Mouse (Mus musculus) ES-E14 (cell line): ENCODE measurements around the gene Gnai3.

Experiments used
- CHD2 ChIP-seq: IDR thresholded peaks from 2 replicates; pipeline ENCODE4 v1.6.1; 2014; ENCODE audit warnings: mild to moderate bottlenecking, low read depth, low read length, inconsistent platforms
- HCFC1 ChIP-seq: IDR thresholded peaks from 2 replicates; pipeline ENCODE4 v1.6.1; 2012; ENCODE audit warnings: low read length, inconsistent platforms, borderline replicate concordance; ENCODE audit not compliant: insufficient read depth
- MAFK ChIP-seq: IDR thresholded peaks from 2 replicates; pipeline ENCODE4 v1.6.1; 2014; ENCODE audit warnings: mild to moderate bottlenecking, low read depth, low read length, inconsistent platforms; ENCODE audit not compliant: insufficient read depth
- ZC3H11A ChIP-seq: IDR thresholded peaks from 2 replicates; pipeline ENCODE4 v1.6.1; 2012; ENCODE audit warnings: low read depth, mild to moderate bottlenecking, inconsistent platforms, low read length, borderline replicate concordance
- ZNF384 ChIP-seq: IDR thresholded peaks from 2 replicates; pipeline ENCODE4 v1.6.1; 2012; ENCODE audit warnings: low read depth, low read length, inconsistent platforms

DNA sequence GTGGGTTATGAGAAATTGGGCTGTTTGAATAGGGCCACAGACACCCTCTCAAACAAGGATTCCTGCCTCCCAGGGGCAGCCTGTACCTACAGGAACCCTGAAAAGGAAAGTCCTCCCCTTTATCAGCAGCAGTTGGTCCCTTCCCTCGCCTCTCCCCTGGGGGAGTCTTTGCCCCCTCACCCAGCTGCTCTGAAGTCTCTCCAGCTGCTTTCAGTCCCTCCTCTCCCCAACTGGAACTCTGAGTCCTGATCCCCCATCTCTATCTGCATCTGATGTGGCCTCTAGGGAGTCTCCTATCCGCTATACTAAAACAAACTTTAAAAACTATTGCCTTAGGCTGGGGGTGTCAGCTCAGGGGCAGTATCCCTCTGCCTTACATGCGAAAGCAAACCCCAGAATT, 58.6 kb downstream of the Gnai3 start:
- no peak for TF ChIP-seq ZNF384
- no peak for TF ChIP-seq MAFK
- no peak for TF ChIP-seq CHD2
- no peak for TF ChIP-seq ZC3H11A
- no peak for TF ChIP-seq HCFC1
